Mouse (Mus musculus) olfactory bulb, adult 2 months (tissue): Measurements from ENCODE around the gene Nt5c2.

Experiments used
- CTCF ChIP-seq: fragments of 200-500 bp; IDR thresholded peaks from 2 replicates; pipeline ENCODE4 v1.5.1; 2012; ENCODE audit warnings: low read depth, mild to moderate bottlenecking, low read length, moderate library complexity; ENCODE audit not compliant: insufficient read depth
- POLR2A ChIP-seq: fragments of 200-500 bp; IDR thresholded peaks from 2 replicates; pipeline ENCODE4 v1.6.1; 2012; ENCODE audit warnings: mild to moderate bottlenecking, low read depth, low read length, moderate library complexity; ENCODE audit not compliant: insufficient read depth

DNA sequence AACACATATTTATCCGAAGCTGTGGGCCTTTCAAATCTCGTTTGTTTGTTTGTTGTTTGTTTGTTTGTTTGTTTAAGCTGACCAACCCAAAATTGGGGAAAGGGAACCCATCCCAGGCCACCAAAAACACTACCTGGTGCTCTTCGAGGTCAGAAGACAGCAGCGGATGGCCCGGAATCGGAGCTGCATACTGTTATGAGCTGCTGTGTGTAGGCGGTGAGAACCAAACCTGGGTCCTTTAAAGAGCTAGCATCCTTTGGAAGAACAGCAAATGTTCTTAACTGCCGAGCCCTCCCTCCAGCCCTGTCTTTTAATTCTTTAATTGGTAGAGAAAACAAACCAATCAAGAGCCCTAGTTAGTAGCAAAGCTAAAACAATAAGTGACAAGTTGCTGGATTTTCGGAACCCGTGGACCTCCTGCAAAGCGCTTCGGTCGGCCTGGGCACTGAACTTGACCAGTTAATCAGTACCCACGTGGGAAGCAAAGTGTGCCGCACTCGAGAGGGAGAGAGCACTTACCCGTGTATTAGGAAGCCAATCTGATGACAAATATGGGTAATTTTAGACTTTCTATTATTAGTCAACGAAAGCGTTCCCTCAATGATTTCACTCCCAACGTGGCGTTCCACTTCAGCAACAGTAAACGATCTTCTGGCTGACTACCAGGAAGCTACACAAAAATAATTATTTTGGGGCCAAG lies 45.5 kb downstream of the Nt5c2 start:
- no peak for TF ChIP-seq POLR2A
- no peak for TF ChIP-seq CTCF
